Mouse (Mus musculus) CH12F3 (cell line): ENCODE measurements around the gene Ube3c.
"Not testable (repeated sequence)": the region's sequence is repeated elsewhere in the genome, so short reads cannot be mapped to it uniquely, and the experiment has no call there.

ENCODE experiments used
- in situ Hi-C: fragments of 300-500 bp; cut with MboI; formaldehyde crosslinking; loops from 2 replicates; pipeline ENCODE4 v1.14.3; 2020; ENCODE audit warnings: low sequenced_read_pairs

Gene Ube3c

GRCm38 (mm10) chr5:29568848-29569377 lies at the start of gene Ube3c:
Gene Ube3c, plus strand, starts transcription at chr5:29569242.
- in situ Hi-C loops, result no loop called here

DNA sequence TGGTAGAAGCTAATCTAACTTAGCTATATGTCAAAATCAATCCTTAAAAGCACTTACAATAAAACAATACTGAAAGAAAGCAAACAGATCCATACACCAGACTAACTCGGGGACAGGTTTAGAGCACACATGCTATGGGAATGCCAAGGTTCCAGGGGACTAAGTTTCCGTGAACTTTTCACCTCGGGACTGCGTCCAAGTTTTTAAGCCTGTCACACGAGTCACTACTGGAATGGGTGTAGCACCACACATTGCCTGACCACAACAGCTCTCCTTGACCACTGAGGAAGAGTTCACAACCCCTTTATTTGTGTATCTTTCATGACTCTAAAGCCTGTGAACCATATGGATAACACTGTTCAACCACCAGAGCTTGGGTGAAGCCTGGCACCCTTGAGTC lies 8.9 kb upstream of the Ube3c start:
- in situ Hi-C loops, result no loop called here

DNA sequence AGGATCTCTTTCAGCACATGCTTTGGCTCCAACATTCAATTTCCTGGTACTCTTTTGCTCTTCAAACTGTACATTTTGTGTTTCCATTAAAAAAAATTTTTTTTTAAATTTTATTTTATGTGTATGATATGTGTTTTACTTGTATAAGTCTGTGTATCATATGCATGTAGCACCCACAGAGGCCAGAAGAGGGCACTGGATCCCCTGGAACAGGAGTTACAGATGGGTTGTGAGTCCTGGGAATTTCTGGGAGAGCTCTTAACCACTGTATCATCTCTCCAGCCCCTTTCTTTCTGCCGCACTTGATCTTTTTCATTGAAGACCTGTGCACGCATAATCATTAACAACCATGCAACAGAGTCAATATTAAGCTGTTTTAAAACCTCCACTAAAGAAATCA lies 8.4 kb upstream of the Ube3c start:
- in situ Hi-C loops, result no loop called here

- in situ Hi-C loops, result no loop called here
These were observed 587 bp downstream of the Ube3c start for GRCm38 (mm10) chr5:29569378-29570280.

DNA sequence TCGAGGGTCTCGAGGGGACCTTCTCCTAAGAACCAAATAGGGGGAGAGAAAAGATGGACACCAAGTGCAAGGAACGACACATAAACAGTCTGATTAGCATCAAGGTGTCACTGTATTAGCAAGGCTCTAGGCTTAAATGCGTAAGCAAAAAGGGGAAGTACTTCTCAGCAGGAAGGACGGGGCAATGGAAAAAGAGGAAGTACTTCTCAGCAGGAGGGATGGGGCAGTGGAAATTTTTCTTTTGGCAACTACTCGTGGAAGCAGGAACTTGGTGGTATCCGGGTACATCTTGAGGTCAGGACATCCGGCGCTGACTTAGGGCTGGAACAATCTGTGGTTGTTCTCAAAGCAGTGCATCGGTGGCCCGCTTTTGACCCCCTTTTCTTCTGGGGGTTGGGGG lies 5.2 kb downstream of the Ube3c start:
- in situ Hi-C loops, result not testable (repeated sequence)

DNA sequence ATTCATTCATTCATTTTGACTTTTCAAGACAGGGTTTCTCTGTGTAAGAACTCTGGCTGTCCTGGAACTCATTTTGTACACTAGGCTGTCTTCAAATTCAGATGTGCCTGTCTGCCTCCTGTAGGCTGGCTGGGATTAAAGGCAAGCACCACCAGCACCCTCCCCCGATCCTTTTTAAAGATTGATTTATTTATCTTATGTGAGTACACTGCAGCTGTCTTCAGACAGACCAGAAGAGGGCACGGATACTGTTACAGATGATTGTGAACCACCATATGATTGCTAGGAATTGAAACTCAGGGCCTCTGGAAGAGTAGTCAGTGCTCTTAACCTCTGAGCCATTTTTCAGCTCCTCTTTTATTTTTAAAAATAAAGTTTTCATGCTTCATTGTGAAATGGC lies 6.0 kb downstream of the Ube3c start:
- in situ Hi-C loops, result no loop called here

GRCm38 (mm10) chr5:29577795-29578631 lies 9.0 kb downstream of the Ube3c start:
- in situ Hi-C loops, result no loop called here

DNA sequence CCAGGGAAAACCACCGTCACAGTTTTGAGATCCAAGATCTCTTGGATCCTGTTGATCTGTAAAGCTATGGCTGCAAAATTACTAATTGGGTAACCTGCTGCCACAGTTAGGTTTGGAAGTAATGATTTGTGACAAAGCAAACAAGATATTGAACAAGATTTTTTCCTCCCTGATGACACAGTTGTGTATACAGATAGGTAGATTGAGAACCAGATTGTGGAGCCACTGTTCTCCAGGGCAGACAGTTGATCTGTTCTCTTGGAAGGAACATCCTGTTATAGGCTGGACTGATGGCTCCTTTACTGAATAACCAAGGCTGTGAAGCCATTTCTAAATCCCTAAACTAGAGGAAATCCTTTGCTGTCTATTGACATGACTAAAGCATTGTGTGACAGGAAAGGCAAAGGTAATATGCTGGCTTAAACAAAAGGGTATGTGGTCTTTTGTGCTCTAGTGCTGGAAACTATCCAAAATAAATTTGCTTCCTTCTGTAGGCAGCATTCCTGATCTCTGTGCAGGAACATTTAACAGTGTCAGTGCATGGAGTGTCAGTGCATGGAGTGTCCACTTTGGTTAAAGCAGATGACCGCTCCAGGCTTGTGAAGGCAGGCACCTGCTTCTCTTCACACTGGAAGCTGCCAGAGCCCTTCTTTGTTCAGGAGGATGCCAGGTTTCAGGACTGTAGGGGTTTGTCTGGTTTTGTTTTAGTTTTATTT lies 15.0 kb downstream of the Ube3c start:
- in situ Hi-C loops, result no loop called here

- in situ Hi-C loops, result not testable (repeated sequence)
These were observed 23.1 kb downstream of the Ube3c start for GRCm38 (mm10) chr5:29592161-29592560.

- in situ Hi-C loops, result no loop called here
These were observed 37.5 kb downstream of the Ube3c start for GRCm38 (mm10) chr5:29606546-29606945.

GRCm38 (mm10) chr5:29625610-29626009 lies 56.6 kb downstream of the Ube3c start:
- in situ Hi-C loops, result no loop called here

GRCm38 (mm10) chr5:29629941-29630340 lies 60.9 kb downstream of the Ube3c start:
- in situ Hi-C loops, result no loop called here

GRCm38 (mm10) chr5:29631711-29632110 lies 62.7 kb downstream of the Ube3c start:
- in situ Hi-C loops, result no loop called here

GRCm38 (mm10) chr5:29636298-29636697 lies 67.3 kb downstream of the Ube3c start:
- in situ Hi-C loops, result no loop called here

DNA sequence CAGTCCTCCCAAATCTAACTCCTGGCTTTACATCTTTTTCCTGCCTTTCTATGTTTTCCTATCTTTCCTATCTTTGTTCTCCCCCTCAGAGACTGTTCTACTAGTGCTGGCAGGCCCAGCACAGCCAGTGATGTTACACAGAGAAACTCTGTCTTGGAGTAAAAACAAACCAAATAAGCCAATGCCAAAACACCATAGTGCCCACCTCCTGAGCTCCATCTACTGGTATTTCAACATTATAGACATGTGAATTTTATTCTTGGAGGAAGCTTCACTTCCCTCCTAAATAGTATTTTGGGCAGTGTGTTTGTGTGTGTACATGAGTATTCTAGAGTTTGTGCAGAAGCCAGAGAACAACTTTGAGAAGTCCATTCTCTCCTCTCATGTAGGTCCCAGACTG lies 67.8 kb downstream of the Ube3c start:
- in situ Hi-C loops, result no loop called here

DNA sequence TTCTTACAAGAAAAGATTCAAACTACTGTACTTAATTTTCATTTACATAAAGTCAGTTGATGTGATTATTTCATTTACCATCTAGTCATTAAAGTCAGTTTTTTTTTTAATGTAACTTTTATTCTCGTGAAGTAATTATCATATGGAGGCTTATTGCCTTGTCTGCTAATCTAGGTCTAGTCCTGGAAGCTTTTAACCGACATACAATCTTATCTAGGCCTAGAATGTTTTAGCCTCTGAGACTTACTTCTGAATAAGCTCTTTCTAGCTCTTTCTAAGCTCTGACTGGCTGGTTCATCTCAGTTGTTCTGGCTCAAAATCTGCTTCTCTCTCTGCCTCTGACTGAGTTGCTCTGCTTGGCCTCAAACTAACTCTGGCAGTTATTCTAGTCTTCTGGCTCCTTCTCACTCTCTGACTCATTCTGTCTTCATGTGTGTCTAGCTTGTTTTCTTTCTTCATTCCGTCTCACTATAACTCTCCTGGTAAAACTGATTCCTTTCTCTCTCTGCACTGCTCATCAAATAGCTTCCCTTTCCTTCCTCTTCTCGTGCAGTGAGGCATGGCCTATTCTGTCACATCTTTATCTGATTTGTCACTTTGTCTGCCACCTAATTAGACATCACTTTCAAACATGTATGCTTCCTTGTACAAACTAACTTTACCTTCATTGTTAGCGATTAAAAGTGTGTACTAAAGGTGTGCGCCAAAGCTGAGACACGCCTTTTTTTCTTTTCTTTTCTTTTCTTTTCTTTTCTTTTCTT lies 72.3 kb downstream of the Ube3c start:
- in situ Hi-C loops, result no loop called here

DNA sequence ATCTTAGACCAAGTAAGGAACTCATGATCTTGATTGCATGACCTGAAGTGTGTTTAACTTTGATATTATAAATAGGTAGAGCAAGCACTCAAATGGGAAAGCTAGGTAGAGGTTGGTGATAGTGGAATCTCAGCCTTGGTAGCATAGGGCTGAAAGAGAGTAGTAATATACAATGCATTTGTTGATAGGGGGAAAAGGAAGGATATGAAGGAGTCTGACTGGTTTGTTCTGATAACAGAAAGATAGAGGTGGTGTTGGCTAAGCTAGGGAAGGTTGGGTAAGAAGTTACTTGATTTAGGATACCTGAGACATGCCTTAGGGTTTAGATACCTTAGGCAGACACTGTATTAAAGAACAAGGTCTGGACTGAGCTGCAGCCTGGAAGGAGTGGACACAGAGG lies 82.7 kb downstream of the Ube3c start:
- in situ Hi-C loops, result no loop called here

DNA sequence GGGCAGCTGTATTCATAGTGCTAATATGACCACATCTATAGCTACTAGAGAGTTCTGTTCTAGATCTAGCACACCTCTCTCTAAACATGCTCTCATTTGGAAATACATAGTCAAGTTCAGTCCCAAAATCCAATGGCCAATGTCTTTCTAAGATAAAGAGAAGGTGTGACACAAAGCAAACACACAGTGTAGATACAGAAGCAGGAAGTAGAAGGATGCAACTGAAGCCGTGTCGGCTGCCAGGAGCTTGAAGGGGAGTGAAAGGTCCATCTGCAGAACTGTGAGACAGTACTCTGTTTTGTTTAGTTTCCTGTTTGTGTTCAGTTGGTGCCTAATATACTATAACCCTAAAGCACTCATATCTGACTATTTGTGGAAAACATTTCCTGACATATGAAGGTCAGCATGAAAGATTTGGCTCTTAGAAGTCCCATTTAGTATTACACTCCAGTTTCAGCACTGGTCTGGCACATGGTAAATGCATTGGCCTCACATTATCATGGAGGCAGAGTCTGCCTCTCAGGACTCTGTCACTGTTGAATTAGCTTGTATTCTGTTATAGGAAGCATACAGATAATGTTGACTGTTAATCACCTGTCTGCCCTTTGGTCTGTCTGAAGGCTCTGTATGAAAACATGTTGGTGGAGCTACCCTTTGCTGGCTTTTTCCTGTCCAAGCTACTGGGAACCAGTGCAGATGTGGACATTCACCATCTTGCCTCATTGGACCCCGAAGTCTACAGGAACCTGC lies 88.7 kb downstream of the Ube3c start:
- in situ Hi-C loops, result no loop called here

- in situ Hi-C loops, result not testable (repeated sequence)
These were observed 92.2 kb downstream of the Ube3c start for GRCm38 (mm10) chr5:29661246-29661645.

DNA sequence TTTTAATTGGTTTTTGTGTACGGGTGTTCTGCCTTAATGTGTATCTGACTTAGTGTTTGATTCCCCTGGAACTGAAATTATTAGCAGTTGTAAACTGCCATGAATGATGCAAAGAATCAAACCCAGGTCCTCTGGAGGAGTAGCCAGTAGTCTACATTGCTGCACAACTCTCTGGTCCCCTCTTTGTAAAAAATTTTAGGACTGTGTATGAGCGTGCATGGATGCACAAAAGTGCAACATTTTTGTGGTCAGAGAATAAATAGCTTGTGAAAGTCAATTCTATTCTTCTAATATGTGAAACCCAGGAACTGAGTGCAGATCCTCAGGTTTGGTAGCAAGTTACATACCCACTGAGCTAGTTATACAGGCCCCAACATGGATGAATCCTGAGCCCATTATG lies 96.3 kb downstream of the Ube3c start:
- in situ Hi-C loops, result no loop called here
